ENCODE assay signal across 7 mouse cellular contexts in genomic region chr2:34770951-34771350, GRCm38 (mm10). TPM values are rescaled to one million over a fixed set of nuclear protein-coding genes. Genes with fewer than 3 reads are reported as not detected.
DNase-seq lines count a peak whose midpoint lies in the region; ATAC-seq and TF ChIP-seq lines count a peak whose summit lies in the region.

No protein-coding gene starts in this region.

- TF ChIP-seq POLR2A in limb, embryonic 14.5 days (IDR thresholded peaks at IDR 0.05; ENCODE audit: borderline replicate concordance, extremely low read depth, insufficient read depth, insufficient read length): no peak

- peak overlapping the region; percentile 100 for H3K4me3 ChIP-seq in megakaryocyte, embryonic 14.5 days (replicated peaks)
- peak overlapping the region; percentile 96 for H3K4me3 ChIP-seq in forebrain, embryonic 12.5 days (replicated peaks)
- peak overlapping the region; percentile 98 for H3K4me3 ChIP-seq in limb, embryonic 14.5 days (replicated peaks; ENCODE audit: low read length)
- H3K4me3 ChIP-seq in stomach, embryonic 15.5 days (replicated peaks): peak overlapping the region; percentile 81

- WGBS in forebrain, embryonic 12.5 days: 5% methylated on average over 6 of the region's 6 CpGs
- WGBS in limb, embryonic 14.5 days: 5% methylated on average over 6 of the region's 6 CpGs
- under 1% methylated on average over 6 of the region's 6 CpGs for WGBS in stomach, embryonic 15.5 days

- peak overlapping the region; percentile 90 for H3K27ac ChIP-seq in forebrain, embryonic 12.5 days
- H3K27ac ChIP-seq in limb, embryonic 14.5 days (replicated peaks; ENCODE audit: low read depth, low read length): peak overlapping the region; percentile 90
- peak overlapping the region; percentile 85 for H3K27ac ChIP-seq in stomach, embryonic 15.5 days

- no peaks in the 10 kb centered on the region for H3K9me3 ChIP-seq in megakaryocyte, embryonic 14.5 days
- no peaks in the 10 kb centered on the region for H3K9me3 ChIP-seq in forebrain, embryonic 12.5 days
- no peaks in the 10 kb centered on the region for H3K9me3 ChIP-seq in limb, embryonic 14.5 days (ENCODE audit: control insufficient read depth, low read length)
- no peaks in the 10 kb centered on the region for H3K9me3 ChIP-seq in stomach, embryonic 15.5 days

- peaks cover 35% of the 10 kb centered on the region for H3K4me1 ChIP-seq in megakaryocyte, embryonic 14.5 days
- H3K4me1 ChIP-seq in forebrain, embryonic 12.5 days: peaks cover 36% of the 10 kb centered on the region
- peaks cover 29% of the 10 kb centered on the region for H3K4me1 ChIP-seq in limb, embryonic 14.5 days (ENCODE audit: control insufficient read depth, insufficient read depth, low read length)
- peaks cover 22% of the 10 kb centered on the region for H3K4me1 ChIP-seq in stomach, embryonic 15.5 days

- no peak for ATAC-seq in megakaryocyte, adult 5-6 weeks (ENCODE audit: poor library complexity, severe bottlenecking)
- no peak for ATAC-seq in forebrain, embryonic 12.5 days (ENCODE audit: low FRiP score)
- ATAC-seq in limb, embryonic 14.5 days (ENCODE audit: low FRiP score, low read depth): no peak
- no peak for ATAC-seq in stomach, embryonic 15.5 days (ENCODE audit: insufficient read depth, low FRiP score, low read depth)
- no peak for ATAC-seq in megakaryocyte progenitor cell, adult 5-6 weeks (replicated peaks; ENCODE audit: poor library complexity)

- peak overlapping the region; percentile 70 for H3K4me2 ChIP-seq in forebrain, embryonic 12.5 days
- H3K4me2 ChIP-seq in limb, embryonic 14.5 days (replicated peaks; ENCODE audit: low read depth, low read length, severe bottlenecking): peak overlapping the region; percentile 61
- H3K4me2 ChIP-seq in stomach, embryonic 15.5 days: peak overlapping the region; percentile 56

- peaks cover 50% of the 10 kb centered on the region for H3K36me3 ChIP-seq in megakaryocyte, embryonic 14.5 days (replicated peaks; ENCODE audit: low read length)
- H3K36me3 ChIP-seq in forebrain, embryonic 12.5 days (replicated peaks): peaks cover 26% of the 10 kb centered on the region
- peaks cover 32% of the 10 kb centered on the region for H3K36me3 ChIP-seq in limb, embryonic 14.5 days (ENCODE audit: control insufficient read depth, insufficient read depth, low read length)
- H3K36me3 ChIP-seq in stomach, embryonic 15.5 days: peaks cover 23% of the 10 kb centered on the region

- no peak for DNase-seq in limb, embryonic 14.5 days (ENCODE audit: low spot score)
- DNase-seq in frontal cortex, adult 2 months (ENCODE audit: extremely low spot score in 1 of 2, low spot score in 1 of 2): no peak

- H3K9ac ChIP-seq in forebrain, embryonic 12.5 days: peak overlapping the region; percentile 89
- H3K9ac ChIP-seq in limb, embryonic 14.5 days (ENCODE audit: low read depth, low read length, severe bottlenecking): peak overlapping the region; percentile 84
- H3K9ac ChIP-seq in stomach, embryonic 15.5 days: peak overlapping the region; percentile 80

- no peaks in the 10 kb centered on the region for H3K27me3 ChIP-seq in megakaryocyte, embryonic 14.5 days (replicated peaks)
- H3K27me3 ChIP-seq in forebrain, embryonic 12.5 days: no peaks in the 10 kb centered on the region
- H3K27me3 ChIP-seq in limb, embryonic 14.5 days (ENCODE audit: control insufficient read depth, insufficient read depth, low read length): no peaks in the 10 kb centered on the region
- no peaks in the 10 kb centered on the region for H3K27me3 ChIP-seq in stomach, embryonic 15.5 days (replicated peaks)

RNA-seq across cellular contexts. Expression of gene Hspa5, which starts 0.8 kb away (rescaled TPM):
- polyA plus RNA-seq in megakaryocyte, embryonic 14.5 days (2012; ENCODE audit: insufficient read depth, low replicate concordance): 45.7 and 148 TPM in 2 replicates
- total RNA-seq in megakaryocyte, adult 5-6 weeks (2015): 189 and 204 TPM in 2 replicates
- 538 and 554 TPM in 2 replicates for total RNA-seq in megakaryocyte, adult 5-6 weeks (2017)
- polyA plus RNA-seq in forebrain, embryonic 12.5 days (2016; fragmentation: Nextera tagmentation; extraction: Ambion mirVana): 571 and 599 TPM in 2 replicates
- 780 and 914 TPM in 2 replicates for polyA plus RNA-seq in limb, embryonic 14.5 days (2012; rRNA removed)
- 756 and 840 TPM in 2 replicates for polyA plus RNA-seq in limb, embryonic 14.5 days (2014; fragmentation: Nextera tagmentation; extraction: Ambion mirVana)
- 941 and 1,038 TPM in 2 replicates for polyA plus RNA-seq in stomach, embryonic 15.5 days (2015; fragmentation: Nextera tagmentation; extraction: Ambion mirVana)
- 207 and 209 TPM in 2 replicates for polyA plus RNA-seq in frontal cortex, adult 2 months (2012; rRNA removed)
- 536 and 641 TPM in 2 replicates for total RNA-seq in megakaryocyte progenitor cell, adult 5-6 weeks (2015)
- total RNA-seq in megakaryocyte progenitor cell, adult 5-6 weeks (2017): 1,697 and 1,773 TPM in 2 replicates

RNA-seq across cellular contexts. Expression of gene Gapvd1, which starts 15.9 kb away (rescaled TPM):
- 4.8 and 5.6 TPM in 2 replicates for polyA plus RNA-seq in megakaryocyte, embryonic 14.5 days (2012; ENCODE audit: insufficient read depth, low replicate concordance)
- total RNA-seq in megakaryocyte, adult 5-6 weeks (2015): 35.0 and 39.1 TPM in 2 replicates
- total RNA-seq in megakaryocyte, adult 5-6 weeks (2017): 58.9 and 59.3 TPM in 2 replicates
- polyA plus RNA-seq in forebrain, embryonic 12.5 days (2016; fragmentation: Nextera tagmentation; extraction: Ambion mirVana): 123 and 134 TPM in 2 replicates
- polyA plus RNA-seq in limb, embryonic 14.5 days (2012; rRNA removed): 41.4 and 42.2 TPM in 2 replicates
- 84.2 and 87.7 TPM in 2 replicates for polyA plus RNA-seq in limb, embryonic 14.5 days (2014; fragmentation: Nextera tagmentation; extraction: Ambion mirVana)
- polyA plus RNA-seq in stomach, embryonic 15.5 days (2015; fragmentation: Nextera tagmentation; extraction: Ambion mirVana): 77.6 and 83.2 TPM in 2 replicates
- 43.8 and 53.8 TPM in 2 replicates for polyA plus RNA-seq in frontal cortex, adult 2 months (2012; rRNA removed)
- total RNA-seq in megakaryocyte progenitor cell, adult 5-6 weeks (2015): 45.4 and 56.7 TPM in 2 replicates
- total RNA-seq in megakaryocyte progenitor cell, adult 5-6 weeks (2017): 73.4 and 83.3 TPM in 2 replicates

RNA-seq across cellular contexts. Expression of gene Rabepk, which starts 28.8 kb away (rescaled TPM):
- polyA plus RNA-seq in megakaryocyte, embryonic 14.5 days (2012; ENCODE audit: insufficient read depth, low replicate concordance): 4.8 and 9.0 TPM in 2 replicates
- 6.7 and 11.4 TPM in 2 replicates for total RNA-seq in megakaryocyte, adult 5-6 weeks (2015)
- 18.5 and 22.8 TPM in 2 replicates for total RNA-seq in megakaryocyte, adult 5-6 weeks (2017)
- 23.3 and 23.4 TPM in 2 replicates for polyA plus RNA-seq in forebrain, embryonic 12.5 days (2016; fragmentation: Nextera tagmentation; extraction: Ambion mirVana)
- polyA plus RNA-seq in limb, embryonic 14.5 days (2012; rRNA removed): 30.1 and 35.7 TPM in 2 replicates
- polyA plus RNA-seq in limb, embryonic 14.5 days (2014; fragmentation: Nextera tagmentation; extraction: Ambion mirVana): 41.8 and 42.8 TPM in 2 replicates
- 39.6 and 43.9 TPM in 2 replicates for polyA plus RNA-seq in stomach, embryonic 15.5 days (2015; fragmentation: Nextera tagmentation; extraction: Ambion mirVana)
- polyA plus RNA-seq in frontal cortex, adult 2 months (2012; rRNA removed): 37.0 and 38.3 TPM in 2 replicates
- 18.1 and 21.7 TPM in 2 replicates for total RNA-seq in megakaryocyte progenitor cell, adult 5-6 weeks (2015)
- 40.4 and 52.7 TPM in 2 replicates for total RNA-seq in megakaryocyte progenitor cell, adult 5-6 weeks (2017)

RNA-seq across cellular contexts. Expression of gene Fbxw2, which starts 55.2 kb away (rescaled TPM):
- polyA plus RNA-seq in megakaryocyte, embryonic 14.5 days (2012; ENCODE audit: insufficient read depth, low replicate concordance): 2.7 and 16.3 TPM in 2 replicates
- 48.9 and 56.0 TPM in 2 replicates for total RNA-seq in megakaryocyte, adult 5-6 weeks (2015)
- 66.2 TPM in 2 replicates for total RNA-seq in megakaryocyte, adult 5-6 weeks (2017)
- 83.9 and 90.2 TPM in 2 replicates for polyA plus RNA-seq in forebrain, embryonic 12.5 days (2016; fragmentation: Nextera tagmentation; extraction: Ambion mirVana)
- polyA plus RNA-seq in limb, embryonic 14.5 days (2012; rRNA removed): 55.1 and 57.8 TPM in 2 replicates
- polyA plus RNA-seq in limb, embryonic 14.5 days (2014; fragmentation: Nextera tagmentation; extraction: Ambion mirVana): 68.3 and 83.9 TPM in 2 replicates
- polyA plus RNA-seq in stomach, embryonic 15.5 days (2015; fragmentation: Nextera tagmentation; extraction: Ambion mirVana): 83.6 and 83.9 TPM in 2 replicates
- 76.5 and 80.3 TPM in 2 replicates for polyA plus RNA-seq in frontal cortex, adult 2 months (2012; rRNA removed)
- 47.7 and 48.8 TPM in 2 replicates for total RNA-seq in megakaryocyte progenitor cell, adult 5-6 weeks (2015)
- total RNA-seq in megakaryocyte progenitor cell, adult 5-6 weeks (2017): 49.1 and 54.3 TPM in 2 replicates
